Mouse (Mus musculus): ENCODE measurements around the gene Aco2. TPM values are rescaled to one million over a fixed set of nuclear protein-coding genes. Genes with fewer than 3 reads are reported as not detected.
A peak's percentile ranks its signal among the peaks of the same experiment; 100 is the strongest.

Aco2 gene
- total RNA-seq, 1 experiment from 2014 or later, result 132 TPM

DNA sequence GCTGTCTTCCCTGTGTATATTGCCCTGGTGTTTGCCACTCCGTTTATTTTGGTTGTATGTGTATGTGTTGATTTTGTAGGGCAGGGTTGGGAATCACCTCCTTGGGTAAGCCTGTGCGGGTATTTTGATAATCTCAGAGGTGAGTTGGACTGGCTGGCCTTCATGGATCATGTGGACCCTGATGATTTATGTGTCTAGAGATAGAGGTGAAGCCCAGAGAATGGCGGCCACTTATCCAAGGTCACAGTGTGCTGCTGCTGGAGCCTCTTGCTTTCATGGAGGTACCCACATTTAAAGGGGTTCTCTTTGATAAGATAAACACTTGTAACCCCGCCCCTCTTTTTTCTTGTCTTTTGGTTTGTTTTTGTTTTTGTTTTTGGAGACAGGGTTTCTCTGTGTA lies 67.7 kb downstream of the Aco2 start:
- ATAC-seq (replicated peaks; ENCODE audit: low read depth, poor library complexity, severe bottlenecking), result no peak

DNA sequence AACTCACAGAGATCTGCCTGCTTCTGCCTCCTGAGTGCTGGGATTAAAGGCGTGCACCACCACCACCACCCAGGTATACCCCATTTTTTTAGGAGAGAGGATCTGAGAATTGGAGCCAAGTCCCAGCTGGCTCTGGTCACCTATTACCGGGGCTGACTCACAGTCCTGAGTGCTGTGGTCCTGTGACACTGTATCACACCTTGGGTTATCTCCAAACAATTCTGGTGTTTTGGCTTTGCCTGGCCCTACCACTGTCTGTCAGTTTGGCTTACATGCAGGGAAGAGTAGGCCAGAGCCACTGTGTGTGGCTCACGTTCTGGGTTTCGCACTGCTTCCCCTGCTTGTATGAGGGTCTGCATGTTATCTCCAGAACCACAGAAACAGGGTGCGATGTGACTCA lies 68.1 kb downstream of the Aco2 start:
- ATAC-seq (replicated peaks; ENCODE audit: low read depth, poor library complexity, severe bottlenecking), result no peak

DNA sequence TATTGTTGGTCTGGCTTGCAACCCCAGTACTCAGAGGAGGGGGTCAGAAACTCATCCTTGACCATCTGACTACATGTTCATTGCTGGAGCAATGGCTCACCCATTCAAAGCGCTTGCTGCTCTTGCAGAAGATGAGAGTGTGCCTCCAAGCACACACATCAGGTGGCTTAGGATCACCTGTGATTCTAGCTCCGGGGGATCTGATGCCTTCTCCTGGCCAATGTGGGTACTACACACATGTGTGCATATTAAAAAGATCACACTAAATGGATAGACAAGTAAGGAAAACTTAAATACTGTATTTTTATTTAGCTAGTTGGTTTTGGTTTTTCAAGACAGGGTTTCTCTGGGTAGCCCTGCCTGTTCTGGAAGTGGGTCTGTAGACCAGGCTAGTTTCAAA lies 68.9 kb downstream of the Aco2 start:
- no peak for ATAC-seq (replicated peaks; ENCODE audit: low read depth, poor library complexity, severe bottlenecking)

DNA sequence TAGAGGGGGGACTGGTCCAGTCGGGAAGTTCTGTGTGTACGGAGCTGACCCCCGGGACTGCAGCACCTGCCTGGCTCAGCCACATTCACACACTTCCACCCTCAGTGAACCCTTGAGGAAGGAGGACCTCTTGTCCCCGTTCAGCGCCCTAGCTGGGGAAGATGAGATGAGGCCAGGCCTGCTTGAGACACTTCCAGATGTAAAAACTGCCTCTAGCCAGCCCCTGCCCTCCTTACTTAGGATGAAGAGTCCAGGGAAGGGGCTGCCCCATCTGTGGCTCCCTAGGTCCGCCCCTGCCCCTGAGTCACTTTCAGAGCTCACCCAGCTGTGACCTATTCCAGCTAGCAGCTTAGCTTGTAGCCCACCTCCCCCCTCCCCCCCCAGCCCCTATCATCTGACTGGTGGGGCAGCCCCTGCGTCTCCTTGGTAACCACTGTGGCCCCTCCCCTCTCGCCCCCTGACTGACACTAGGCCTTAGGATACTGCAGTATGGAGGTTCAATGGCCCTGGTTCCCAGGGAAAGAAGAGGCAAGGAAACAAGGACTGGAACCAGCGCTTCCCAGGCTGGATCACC lies 71.2 kb downstream of the Aco2 start:
- no peak for ATAC-seq (replicated peaks; ENCODE audit: low read depth, poor library complexity, severe bottlenecking)

DNA sequence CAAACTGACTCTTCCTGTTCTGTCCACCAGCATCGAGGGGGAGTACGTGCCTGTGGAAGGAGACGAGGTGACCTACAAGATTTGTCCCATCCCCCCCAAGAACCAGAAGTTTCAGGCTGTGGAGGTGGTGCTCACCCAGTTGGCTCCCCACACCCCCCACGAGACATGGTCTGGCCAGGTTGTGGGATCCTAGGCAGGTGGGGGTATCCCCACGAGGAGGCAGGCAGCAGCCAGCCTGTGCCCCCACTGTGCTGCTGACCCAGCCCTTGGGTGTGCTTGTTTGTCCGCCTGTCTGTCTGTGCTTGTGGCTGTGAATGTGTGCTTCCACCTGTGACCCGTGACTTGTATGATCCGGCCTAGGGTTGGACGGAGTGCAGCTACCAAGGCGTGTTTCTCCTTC lies 77.0 kb downstream of the Aco2 start:
- ATAC-seq (replicated peaks; ENCODE audit: low read depth, poor library complexity, severe bottlenecking), result no peak

DNA sequence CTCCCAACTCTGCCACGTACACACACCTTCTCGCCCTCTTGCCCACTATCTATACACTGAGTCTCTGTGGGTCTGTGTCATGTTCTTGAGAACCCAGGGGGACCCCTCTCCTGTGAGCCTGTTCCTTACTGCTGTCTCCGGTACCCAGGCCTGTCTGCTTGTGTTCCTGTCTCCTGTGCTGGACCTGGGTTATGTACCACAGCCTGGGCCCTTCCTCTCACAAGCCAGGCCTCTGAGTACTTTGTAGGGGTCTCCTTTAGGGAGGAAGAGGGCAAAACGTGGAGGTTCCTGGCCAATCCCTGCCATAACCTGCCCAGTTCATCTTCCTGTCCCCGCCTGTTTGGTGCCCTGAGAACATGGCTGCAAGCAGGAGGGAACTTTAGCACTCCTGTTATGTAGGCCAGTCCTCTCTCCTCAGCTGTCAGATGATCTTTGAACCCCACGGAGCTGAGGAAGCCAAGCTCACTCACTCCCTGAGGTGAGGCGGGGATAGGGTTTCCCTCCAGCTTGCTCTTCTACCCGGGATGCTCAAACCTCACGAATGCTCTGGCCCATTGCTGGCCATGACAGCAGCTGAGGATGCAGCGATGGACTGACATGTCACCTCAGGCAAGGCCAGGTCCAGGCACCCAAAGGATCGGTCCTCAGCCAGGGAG lies 77.5 kb downstream of the Aco2 start:
- no peak for ATAC-seq (replicated peaks; ENCODE audit: low read depth, poor library complexity, severe bottlenecking)

DNA sequence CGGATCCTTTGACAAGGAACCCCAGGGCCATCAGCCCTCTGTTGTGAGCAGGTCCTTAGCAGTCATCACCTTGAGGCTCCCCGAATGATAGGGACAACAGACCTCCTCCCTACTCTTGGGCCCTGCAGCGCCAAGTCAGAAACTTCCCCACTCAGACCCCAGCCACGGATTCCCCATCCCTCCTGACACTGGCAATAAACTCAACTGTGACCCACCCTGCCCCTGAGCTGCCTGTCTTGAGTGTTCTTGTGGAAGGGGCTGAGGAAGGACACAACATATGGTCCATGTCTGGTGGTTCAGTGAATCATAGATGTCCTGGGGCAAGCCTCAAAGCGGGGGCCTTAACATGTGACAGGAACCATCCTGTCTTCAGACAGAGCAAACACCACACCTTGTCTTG lies 78.6 kb downstream of the Aco2 start:
- no peak for ATAC-seq (replicated peaks; ENCODE audit: low read depth, poor library complexity, severe bottlenecking)

DNA sequence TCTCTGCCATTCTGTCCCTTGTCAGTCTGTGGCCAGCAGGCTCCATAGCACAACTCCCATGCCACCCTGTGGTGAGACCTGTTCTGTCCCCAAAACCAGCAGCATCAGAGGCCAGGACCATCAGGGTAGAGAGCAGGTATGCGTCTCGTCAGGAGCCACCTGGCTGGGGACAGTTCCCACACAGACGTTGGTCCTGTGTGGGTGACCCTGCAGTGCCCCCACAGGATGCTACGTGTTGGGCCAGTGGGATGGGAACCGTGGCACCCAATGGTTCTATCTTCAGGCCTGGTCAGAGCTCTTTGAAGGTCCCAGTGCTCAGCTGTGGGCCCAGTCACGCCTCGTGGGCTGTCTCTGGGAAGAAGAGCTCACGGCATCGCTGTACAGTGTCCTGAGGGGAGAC lies 79.0 kb downstream of the Aco2 start:
- no peak for ATAC-seq (replicated peaks; ENCODE audit: low read depth, poor library complexity, severe bottlenecking)

DNA sequence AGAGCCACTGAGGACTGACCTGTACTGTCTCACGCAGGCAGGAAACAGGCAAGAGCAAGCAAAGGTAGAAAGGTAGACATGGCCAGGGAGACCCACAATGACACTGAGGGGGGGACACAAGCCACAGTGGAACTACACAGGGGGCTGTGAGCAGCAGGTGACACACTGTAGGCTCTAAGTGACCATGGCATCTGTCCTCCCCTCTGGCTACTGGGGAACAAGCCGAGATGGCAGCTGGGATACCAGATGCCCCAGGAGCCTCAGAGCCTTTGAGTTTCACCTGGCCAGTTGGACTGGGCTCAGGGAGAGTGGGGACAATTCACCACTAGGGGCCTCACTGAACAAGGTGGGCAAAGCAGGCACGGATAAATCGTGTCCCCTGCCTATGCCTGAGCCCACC lies 80.2 kb downstream of the Aco2 start:
- no peak for ATAC-seq (replicated peaks; ENCODE audit: low read depth, poor library complexity, severe bottlenecking)

DNA sequence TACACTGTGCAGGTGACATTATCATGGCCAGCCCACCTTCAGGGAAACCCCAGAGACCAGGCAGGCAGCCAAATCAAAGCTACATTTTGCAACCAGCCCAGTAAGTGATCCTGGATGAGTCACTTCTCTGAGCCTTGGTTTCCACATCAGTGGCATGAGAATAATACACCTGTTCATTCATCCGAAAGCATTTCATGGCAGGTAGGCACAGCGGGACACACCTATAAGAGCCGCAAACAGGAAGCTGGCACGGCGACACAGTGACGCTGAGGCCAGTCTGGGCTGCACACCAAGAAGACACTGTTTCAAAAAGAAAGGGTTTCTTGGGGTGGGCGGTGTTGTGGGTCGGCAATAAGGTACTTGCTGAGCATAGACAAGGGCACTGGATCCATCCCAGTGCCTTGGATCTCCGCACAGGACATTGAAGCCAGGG lies 82.1 kb downstream of the Aco2 start:
- ATAC-seq (replicated peaks; ENCODE audit: low read depth, poor library complexity, severe bottlenecking), result no peak

DNA sequence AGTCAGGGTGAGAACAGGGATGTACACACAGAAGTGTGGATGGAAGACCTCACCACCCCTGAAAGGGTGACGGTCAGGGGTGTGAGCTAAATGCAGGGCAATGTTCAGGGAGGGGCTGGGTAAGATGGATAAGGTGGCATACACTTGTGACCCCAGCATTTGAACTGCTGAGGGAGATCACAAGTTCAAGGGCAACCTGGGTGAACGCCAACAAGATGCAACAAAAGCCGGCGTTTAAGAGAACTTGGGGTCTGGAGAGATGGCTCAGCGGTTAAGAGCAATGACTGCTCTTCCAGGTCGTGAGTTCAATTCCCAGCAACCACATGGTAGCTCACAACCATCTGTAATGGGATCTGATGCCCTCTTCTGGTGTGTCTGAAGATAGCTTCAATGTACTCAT lies 82.6 kb downstream of the Aco2 start:
- ATAC-seq (replicated peaks; ENCODE audit: low read depth, poor library complexity, severe bottlenecking), result no peak

DNA sequence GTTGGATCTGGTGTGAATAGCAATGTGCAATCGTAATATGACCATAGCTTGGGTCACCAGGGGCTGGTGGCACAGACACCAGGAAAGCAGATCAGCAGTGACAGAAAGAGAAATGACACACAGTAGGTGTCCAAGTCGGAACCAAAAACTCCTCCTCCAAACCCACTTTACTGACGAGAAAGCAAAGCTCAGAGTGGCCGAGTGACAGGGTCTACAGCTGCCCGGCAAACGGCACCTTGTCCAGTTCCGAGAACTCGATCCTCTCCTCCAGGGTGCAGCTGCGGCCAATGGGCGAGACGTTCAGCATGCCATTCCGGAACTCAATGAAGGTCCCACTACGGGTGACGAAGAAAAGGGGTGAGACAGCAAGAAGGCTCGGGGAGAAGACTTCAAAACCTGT lies 83.3 kb downstream of the Aco2 start:
- ATAC-seq (replicated peaks; ENCODE audit: low read depth, poor library complexity, severe bottlenecking), result no peak

DNA sequence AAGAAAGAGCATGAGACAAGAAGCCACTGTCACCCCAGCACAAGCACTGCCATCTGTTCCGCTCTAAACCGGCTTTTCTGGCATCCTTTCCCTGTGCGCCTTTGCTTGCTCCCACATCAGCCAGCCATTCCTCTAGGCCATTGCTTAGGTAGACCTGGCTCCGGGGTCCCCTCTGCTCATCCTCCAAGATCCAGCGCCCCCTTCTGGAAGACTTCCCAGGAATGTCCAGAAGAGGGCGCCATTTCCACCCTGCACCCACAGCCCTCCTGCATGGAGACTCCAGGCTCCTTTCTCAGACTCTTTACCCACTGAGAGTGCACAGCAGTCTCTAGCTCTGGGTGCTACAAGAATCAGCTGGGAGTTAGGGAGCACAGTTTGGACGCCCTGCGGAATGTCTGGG lies 84.3 kb downstream of the Aco2 start:
- peak; percentile 40 for ATAC-seq (replicated peaks; ENCODE audit: low read depth, poor library complexity, severe bottlenecking)

DNA sequence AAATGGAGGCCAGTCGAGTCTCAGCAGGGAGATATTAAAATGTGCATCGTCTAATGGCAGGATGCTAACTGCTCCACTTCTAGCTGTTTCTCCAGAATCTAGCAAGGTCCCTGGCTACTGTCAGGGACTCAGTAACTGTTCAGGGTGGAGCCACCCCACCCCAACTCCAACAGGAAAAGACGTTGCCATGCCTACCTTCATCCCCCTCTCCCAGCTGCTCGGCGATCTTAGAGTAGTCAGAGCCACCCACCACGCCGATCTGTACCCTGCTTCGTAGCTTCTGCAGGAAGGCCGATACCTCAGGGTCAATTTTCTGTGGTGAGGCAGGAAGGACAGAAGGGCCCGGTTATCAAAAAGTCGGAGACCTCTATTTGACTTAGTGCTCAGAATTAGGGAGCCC lies 85.5 kb downstream of the Aco2 start:
- no peak for ATAC-seq (replicated peaks; ENCODE audit: low read depth, poor library complexity, severe bottlenecking)

DNA sequence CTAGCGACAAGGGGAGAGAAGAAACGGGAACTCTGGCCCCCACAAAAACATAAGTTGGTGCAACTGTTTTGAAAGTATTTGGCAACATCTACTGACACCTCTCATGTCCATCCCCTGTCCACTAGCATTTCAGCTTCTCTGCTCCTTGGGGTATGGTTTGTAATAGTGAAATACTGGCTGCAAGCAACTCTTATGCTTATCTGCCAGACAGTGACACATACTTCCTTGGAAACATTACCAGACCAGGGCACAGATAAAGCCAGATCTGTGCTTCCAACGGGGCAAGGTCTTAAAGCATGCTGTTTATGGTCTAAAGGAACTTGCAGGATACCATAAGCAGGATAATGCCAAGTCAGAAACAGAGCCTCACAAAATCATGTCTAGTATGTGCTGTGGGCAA lies 86.8 kb downstream of the Aco2 start:
- ATAC-seq (replicated peaks; ENCODE audit: low read depth, poor library complexity, severe bottlenecking), result no peak

DNA sequence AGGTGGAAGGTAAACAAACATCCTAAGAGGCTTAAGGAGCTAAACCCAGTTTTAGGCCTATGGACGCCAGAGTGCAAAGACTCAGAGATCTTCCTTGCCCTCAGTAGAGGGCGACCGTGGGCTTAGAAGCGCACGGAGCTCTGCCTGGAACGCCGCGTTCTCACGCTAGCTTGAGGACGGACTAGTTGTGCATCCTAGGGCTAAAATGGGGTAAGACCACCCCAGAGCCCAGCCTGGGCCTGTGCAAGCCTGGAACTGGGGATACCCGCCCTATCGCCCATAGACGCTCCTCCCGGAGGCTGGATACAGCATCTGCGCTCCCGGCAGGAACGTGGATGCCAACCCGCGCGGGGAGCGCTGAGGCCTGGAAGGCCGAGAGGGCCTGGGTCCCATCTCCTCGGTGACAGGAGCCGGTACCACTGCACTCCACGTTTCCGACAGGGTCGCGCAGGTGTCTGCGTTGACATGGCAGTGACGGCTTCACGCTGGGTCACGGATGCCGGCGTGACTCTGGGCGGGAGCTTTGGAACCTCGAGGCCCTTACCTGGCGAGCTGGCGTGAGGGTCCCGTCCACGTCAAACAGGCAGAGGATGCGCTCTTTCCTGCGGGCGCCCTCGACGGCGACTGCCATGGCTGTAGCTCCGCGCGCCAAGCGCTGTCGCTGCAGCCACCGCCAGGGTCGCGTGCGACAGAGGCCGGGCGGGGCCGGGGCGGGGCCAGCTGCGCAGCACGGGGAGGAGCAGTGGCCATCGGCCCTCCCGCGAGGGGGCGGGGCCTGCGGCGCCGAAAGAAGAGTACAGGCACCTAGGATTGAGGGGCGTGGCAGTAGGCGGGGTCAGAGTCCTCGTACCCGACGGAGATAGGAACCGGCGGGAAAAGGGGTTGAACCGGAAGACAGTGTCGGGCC lies 88.3 kb downstream of the Aco2 start, which contains the start of gene Pmm1:
Gene Pmm1 (minus strand): TSS at position 760 of the 907 bp plus-strand sequence.
- peak; percentile 92 for ATAC-seq (replicated peaks; ENCODE audit: low read depth, poor library complexity, severe bottlenecking)

DNA sequence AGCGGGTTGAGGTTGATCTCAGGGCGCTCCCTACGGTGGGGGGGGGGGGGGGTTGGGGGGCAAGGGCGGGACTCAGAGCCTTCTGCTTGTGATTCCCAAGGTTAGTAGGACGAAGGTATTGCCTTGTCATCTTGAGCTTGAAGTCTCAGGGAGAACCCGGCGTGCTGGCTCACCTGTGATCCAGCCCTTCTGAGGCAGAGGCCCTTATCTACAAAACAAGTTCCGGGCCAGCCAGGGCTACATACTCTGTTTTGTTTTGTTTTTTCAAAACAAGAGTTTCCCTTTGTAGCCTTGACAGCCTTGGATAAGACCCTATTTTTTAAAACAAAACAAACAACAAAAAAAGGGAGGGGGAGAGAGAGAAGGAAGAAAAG lies 89.0 kb downstream of the Aco2 start:
- no peak for ATAC-seq (replicated peaks; ENCODE audit: low read depth, poor library complexity, severe bottlenecking)

DNA sequence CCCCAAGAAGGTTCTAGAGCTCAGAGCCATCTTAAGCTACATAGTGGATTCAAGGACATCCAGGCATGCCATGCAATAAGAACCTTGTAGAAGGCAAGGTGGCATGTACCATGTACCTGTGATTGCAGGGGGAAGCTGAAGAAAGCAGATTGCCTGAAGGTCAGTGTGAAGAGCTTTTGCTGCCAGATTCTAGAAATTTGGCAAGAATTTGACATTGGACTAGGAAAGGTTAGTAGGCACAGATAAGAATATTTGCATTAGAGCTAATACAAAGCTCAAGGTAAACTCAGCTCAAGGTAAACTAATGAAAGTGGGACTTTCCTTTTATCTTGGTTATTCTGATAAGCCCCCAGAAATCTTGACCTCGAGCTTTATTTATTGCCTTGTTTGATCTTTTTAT lies 92.2 kb downstream of the Aco2 start:
- no peak for ATAC-seq (replicated peaks; ENCODE audit: low read depth, poor library complexity, severe bottlenecking)

Measured in common myeloid progenitor, adult 5-6 weeks (primary cell).